Comparison of ENCODE assay signal across 11 mouse cellular contexts in genomic region chr11:16977611-16978010, GRCm38 (mm10). TPM values are rescaled to one million over a fixed set of nuclear protein-coding genes. Genes with fewer than 3 reads are reported as not detected.
DNase-seq lines count a peak whose midpoint lies in the region; ATAC-seq lines count a peak whose summit lies in the region.
"Had no signal": no experiment of that assay in that cellular context is flagged by ENCODE, and none has a peak within 500 bp of the region (broad histone marks: within the 10 kb centered on the region; RNA-seq: fewer than 3 reads in every experiment).

No protein-coding gene starts in this region.

- ATAC-seq in granulocyte monocyte progenitor cell, adult 5-6 weeks (replicated peaks; ENCODE audit: poor library complexity, severe bottlenecking), result peak; percentile 25
- peak; percentile 38 for ATAC-seq in megakaryocyte, adult 5-6 weeks (ENCODE audit: poor library complexity, severe bottlenecking)
- ATAC-seq: intestine, embryonic 16.5 days; midbrain, embryonic 13.5 days had no signal

- peak; percentile 60 to 69 for DNase-seq in spleen, postnatal 36 days (ENCODE audit: low spot score in 2 of 2)
- no peak for DNase-seq in spleen, adult 12 weeks (ENCODE audit: low spot score)
- DNase-seq in adrenal gland, adult 2 months, result no peak
- DNase-seq in right cerebral cortex, postnatal 14 days, result no peak
- no peak for DNase-seq in thymus, postnatal 25 days
- DNase-seq: embryo, embryonic 11 days; right cerebral cortex, adult 18-20 months had no signal

RNA-seq across cellular contexts. Expression of gene Fbxo48, which starts 26.4 kb away (rescaled TPM):
- 6.0 and 7.9 TPM in 2 replicates for total RNA-seq in granulocyte monocyte progenitor cell, adult 5-6 weeks (2014; fragmentation: Nextera tagmentation)
- 7.3 and 7.4 TPM in 2 replicates for total RNA-seq in granulocyte monocyte progenitor cell, adult 5-6 weeks (2017)
- 10.6 and 11.4 TPM in 2 replicates for total RNA-seq in megakaryocyte, adult 5-6 weeks (2015)
- 11.3 and 12.2 TPM in 2 replicates for total RNA-seq in megakaryocyte, adult 5-6 weeks (2017)
- total RNA-seq in adrenal gland, adult 2 months (2021), result under 1 TPM; 0.32 to 0.52 TPM
- polyA plus RNA-seq in adrenal gland, adult 2 months (2012; rRNA removed), result 0.11 and 0.15 TPM in 2 replicates

Comparison
In these comparisons a context has a peak if more than half of its experiments do, and no peak if none do; other contexts are left out.
1. DNase-seq: peak in spleen, postnatal 36 days (2 of 2); none in spleen, adult 12 weeks (single experiment), adrenal gland, adult 2 months (single experiment), right cerebral cortex, postnatal 14 days (single experiment) and thymus, postnatal 25 days (single experiment).
2. RNA of gene Fbxo48, which starts 26.4 kb away (total RNA-seq): 10.6 to 12.2 TPM in megakaryocyte, adult 5-6 weeks and 6.0 to 7.9 TPM in granulocyte monocyte progenitor cell, adult 5-6 weeks; 0.32 to 0.52 TPM in adrenal gland, adult 2 months; every median in the first group is over 4 times any median in the second.